Mouse (Mus musculus): ENCODE data around the gene Atxn1.

The Atxn1 gene

DNA sequence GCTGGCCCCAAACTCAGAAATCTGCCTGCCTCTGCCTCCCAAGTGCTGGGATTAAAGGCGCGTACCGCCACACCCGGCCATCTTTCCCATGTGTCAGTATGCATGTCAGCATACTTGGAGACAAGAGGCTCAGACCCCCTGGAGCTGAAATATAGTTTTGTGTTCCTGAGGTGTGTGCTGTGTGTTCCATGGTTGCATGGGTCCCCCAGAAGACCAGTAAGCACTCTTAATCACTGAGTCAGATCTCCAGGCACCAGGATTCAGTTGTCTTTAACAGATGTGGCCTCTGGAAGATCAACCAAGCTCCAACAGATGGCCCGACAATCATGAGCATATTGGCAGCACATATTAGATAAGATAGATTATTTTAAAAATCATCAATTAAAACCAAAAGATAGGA, 62.4 kb downstream of the Atxn1 start:
- DNase-seq (ENCODE audit: low spot score in 2 of 2), result no peak

DNA sequence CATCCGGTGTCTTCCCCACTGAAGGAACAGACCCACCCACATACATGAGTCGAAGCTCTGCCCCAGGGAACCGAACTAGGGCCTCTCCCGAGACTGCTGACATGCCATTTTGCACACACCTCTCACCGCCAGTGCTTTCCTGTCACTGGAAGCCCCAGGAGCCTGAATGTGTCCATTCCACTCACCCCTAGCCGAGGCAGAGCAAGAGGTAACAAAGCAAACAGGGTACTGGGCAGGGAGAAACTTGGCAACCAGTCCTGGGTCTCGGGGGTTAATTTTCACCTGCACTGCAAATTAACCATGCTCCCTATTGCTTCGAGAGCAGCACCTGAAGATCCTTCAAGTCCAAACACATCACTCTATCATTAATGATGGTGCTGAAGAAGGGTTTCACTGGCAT, 64.0 kb downstream of the Atxn1 start:
- no peak for DNase-seq (ENCODE audit: low spot score in 2 of 2)

GRCm38 (mm10) chr13:45897571-45897970, 67.2 kb downstream of the Atxn1 start:
- DNase-seq (ENCODE audit: low spot score in 2 of 2), result peak in 1 of 2 experiments; percentile 35

GRCm38 (mm10) chr13:45894760-45895159, 70.0 kb downstream of the Atxn1 start:
- DNase-seq (ENCODE audit: low spot score in 2 of 2), result no peak

DNA sequence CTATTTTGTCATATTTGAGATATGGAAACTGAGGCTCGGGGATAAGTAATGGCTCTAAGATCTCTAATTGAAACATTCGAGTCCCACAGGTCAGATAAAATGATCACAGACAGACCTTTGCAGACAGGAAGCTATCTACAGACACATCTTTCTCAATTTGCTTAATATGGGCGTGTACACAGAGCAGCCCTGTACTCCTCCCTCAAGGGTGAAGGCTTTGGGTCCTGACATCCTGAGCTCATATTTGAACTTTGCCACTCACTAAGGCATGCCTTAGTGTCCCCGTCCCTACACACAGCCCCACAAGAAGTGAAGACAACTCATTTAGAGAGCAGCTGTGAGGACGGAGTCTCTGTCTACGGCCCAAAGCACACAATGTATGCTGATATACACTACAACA, 70.6 kb downstream of the Atxn1 start:
- DNase-seq (ENCODE audit: low spot score in 2 of 2), result no peak

- DNase-seq (ENCODE audit: low spot score in 2 of 2), result no peak
Measured at GRCm38 (mm10) chr13:45891073-45891472, 73.7 kb downstream of the Atxn1 start.

DNA sequence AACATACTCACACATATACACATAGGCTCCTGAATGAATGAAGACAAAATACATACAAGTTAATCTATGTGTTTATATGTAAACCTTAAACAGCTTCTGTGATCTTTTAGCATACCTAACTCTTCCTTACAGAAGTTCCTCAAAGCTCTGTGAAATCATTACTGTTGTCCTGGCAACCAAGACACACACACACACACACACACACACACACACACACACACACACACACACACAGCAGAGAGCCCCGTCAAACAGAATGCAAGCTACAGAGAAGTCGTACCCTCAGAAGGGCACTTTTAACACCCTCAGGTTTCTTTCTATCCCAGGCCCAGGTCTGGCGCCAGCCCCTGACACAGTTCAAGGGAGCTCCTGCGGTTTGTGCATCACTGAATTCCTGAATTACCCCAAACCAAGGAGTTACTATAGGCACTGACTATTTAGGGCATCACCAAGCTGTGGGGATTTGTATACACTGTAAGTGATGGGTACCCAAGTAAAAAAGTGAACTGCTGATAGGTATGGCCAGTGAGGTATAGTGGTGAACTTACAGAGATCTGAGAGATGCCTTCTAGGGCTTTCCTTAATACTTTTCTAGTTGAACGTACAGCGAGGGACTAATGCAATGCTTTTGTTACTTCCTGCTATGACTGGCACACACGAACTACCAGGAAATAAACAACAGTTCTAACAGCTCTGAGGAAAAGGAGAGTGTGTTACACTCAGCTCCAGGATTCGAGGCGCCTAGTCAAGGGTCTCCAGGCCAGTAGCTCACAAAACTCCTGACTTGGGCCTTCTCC, 75.7 kb downstream of the Atxn1 start:
- no peak for DNase-seq (ENCODE audit: low spot score in 2 of 2)

- no peak for DNase-seq (ENCODE audit: low spot score in 2 of 2)
Measured at GRCm38 (mm10) chr13:45884878-45885277, 79.9 kb downstream of the Atxn1 start.

GRCm38 (mm10) chr13:45883791-45884238, 81.0 kb downstream of the Atxn1 start:
- DNase-seq (ENCODE audit: low spot score in 2 of 2), result no peak

DNA sequence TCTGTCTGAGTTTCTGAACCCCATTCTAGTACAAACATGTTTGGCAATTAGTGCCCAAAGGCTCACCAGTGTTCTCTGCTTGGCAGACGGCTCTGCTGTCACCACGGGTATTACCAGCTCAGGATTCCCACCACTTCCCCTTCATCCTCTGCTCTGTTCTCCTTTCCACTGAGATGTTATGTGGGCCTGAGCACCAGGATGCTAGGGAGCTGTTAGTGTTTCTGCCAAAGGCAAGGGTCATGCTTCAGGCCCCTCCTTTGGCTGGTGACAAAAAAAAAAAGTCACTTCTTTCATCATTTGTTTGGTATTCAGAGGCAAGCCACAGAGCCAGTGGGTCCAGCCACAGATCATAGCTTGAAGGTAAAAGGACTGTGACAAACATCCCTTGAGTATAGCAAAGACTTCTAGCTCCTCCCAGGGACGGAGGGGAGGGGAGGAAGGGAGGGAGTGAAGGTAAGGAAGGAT, 81.8 kb downstream of the Atxn1 start:
- DNase-seq (ENCODE audit: low spot score in 2 of 2), result no peak

- DNase-seq (ENCODE audit: low spot score in 2 of 2), result no peak
Measured at GRCm38 (mm10) chr13:45880543-45880845, 84.3 kb downstream of the Atxn1 start.

GRCm38 (mm10) chr13:45879746-45880542, 84.9 kb downstream of the Atxn1 start:
- DNase-seq (ENCODE audit: low spot score in 2 of 2), result no peak

GRCm38 (mm10) chr13:45876939-45877338, 87.9 kb downstream of the Atxn1 start:
- no peak for DNase-seq (ENCODE audit: low spot score in 2 of 2)

DNA sequence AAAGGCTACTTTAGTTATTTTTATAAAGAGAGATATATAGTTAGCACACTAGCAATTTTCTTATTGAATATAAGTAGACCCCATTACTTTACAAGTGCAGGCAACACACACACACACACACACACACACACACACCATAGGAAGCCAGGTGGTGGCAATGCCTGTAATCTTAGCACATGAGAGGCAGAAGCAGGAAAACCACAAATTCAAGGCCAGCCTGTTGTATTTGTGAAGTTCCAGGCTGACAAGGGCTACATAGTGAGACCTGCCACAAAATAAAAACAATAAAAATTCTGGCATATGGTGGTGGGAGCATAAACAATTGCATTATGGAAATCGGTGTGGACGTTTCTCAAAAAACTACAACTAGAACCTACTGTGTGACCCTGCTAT, 88.4 kb downstream of the Atxn1 start:
- no peak for DNase-seq (ENCODE audit: low spot score in 2 of 2)

- no peak for DNase-seq (ENCODE audit: low spot score in 2 of 2)
Measured at GRCm38 (mm10) chr13:45875686-45876367, 89.0 kb downstream of the Atxn1 start.

DNA sequence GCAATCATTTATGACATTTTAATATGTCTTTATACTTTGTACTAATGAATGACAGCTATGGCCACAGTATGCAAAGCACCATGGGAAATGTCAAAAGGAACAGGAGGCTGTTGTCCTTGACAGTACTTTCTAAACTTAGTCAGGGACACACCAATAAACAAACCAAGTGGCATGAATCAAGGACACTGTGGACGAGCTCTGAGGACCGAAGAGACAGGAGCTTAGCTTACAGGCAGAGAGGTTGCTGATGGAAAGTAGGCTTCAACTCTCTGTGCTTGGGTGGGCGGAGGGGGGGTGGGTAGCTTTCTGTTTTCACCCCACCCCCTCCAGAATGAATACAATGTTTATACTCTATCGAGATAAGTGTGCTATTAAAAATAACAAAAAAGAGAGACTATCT, 90.6 kb downstream of the Atxn1 start:
- DNase-seq (ENCODE audit: low spot score in 2 of 2), result no peak

GRCm38 (mm10) chr13:45872966-45873365, 91.8 kb downstream of the Atxn1 start:
- no peak for DNase-seq (ENCODE audit: low spot score in 2 of 2)

- peak; percentile 35 to 47 for DNase-seq (ENCODE audit: low spot score in 2 of 2)
Measured at GRCm38 (mm10) chr13:45872041-45872746, 92.6 kb downstream of the Atxn1 start.

GRCm38 (mm10) chr13:45871554-45871953, 93.3 kb downstream of the Atxn1 start:
- no peak for DNase-seq (ENCODE audit: low spot score in 2 of 2)

GRCm38 (mm10) chr13:45868886-45869285, 95.9 kb downstream of the Atxn1 start:
- DNase-seq (ENCODE audit: low spot score in 2 of 2), result no peak

- no peak for DNase-seq (ENCODE audit: low spot score in 2 of 2)
Measured at GRCm38 (mm10) chr13:45867273-45867672, 97.5 kb downstream of the Atxn1 start.
